7 mouse cellular contexts compared by ENCODE assay signal in genomic region chr1:135510346-135510977, GRCm38 (mm10).
A peak's percentile ranks its signal among the peaks of the same experiment; 100 is the strongest.
DNase-seq lines count a peak whose midpoint lies in the region; ATAC-seq and TF ChIP-seq lines count a peak whose summit lies in the region.

No protein-coding gene starts in this region.

- DNase-seq in R1 (ENCODE audit: low read depth, low spot score), result peak; percentile 86
- peak; percentile 57 for DNase-seq in adrenal gland, postnatal 25 days
- DNase-seq in forebrain, embryonic 11.5 days (ENCODE audit: low spot score), result peak; percentile 76
- peak; percentile 73 for DNase-seq in limb, embryonic 14.5 days (ENCODE audit: low spot score)
- peak; percentile 75 for DNase-seq in stomach, postnatal 0 days (ENCODE audit: low spot score)

- H3K9ac ChIP-seq in forebrain, embryonic 11.5 days (ENCODE audit: low read length), result peak overlapping the region; percentile 63
- H3K9ac ChIP-seq in hindbrain, embryonic 13.5 days, result peak overlapping the region; percentile 88
- H3K9ac ChIP-seq in limb, embryonic 14.5 days (ENCODE audit: low read depth, low read length, severe bottlenecking), result peak overlapping the region; percentile 61
- peak overlapping the region; percentile 80 for H3K9ac ChIP-seq in midbrain, embryonic 13.5 days (replicated peaks)
- peak overlapping the region; percentile 59 for H3K9ac ChIP-seq in stomach, postnatal 0 days (ENCODE audit: low read length)

- peaks cover 14% of the 10 kb centered on the region for H3K4me1 ChIP-seq in forebrain, embryonic 11.5 days (replicated peaks; ENCODE audit: control insufficient read depth, insufficient read depth, low read length)
- H3K4me1 ChIP-seq in hindbrain, embryonic 13.5 days (replicated peaks), result peaks cover 88% of the 10 kb centered on the region
- peaks cover 58% of the 10 kb centered on the region for H3K4me1 ChIP-seq in limb, embryonic 14.5 days (ENCODE audit: control insufficient read depth, insufficient read depth, low read length)
- H3K4me1 ChIP-seq in midbrain, embryonic 13.5 days (replicated peaks), result peaks cover 76% of the 10 kb centered on the region
- H3K4me1 ChIP-seq in stomach, postnatal 0 days (replicated peaks; ENCODE audit: control insufficient read depth, insufficient read depth), result peaks cover 9% of the 10 kb centered on the region

- H3K27ac ChIP-seq in forebrain, embryonic 11.5 days (ENCODE audit: low read depth, low read length), result no peak overlapping the region
- H3K27ac ChIP-seq in hindbrain, embryonic 13.5 days, result peak overlapping the region; percentile 92
- no peak overlapping the region for H3K27ac ChIP-seq in limb, embryonic 14.5 days (replicated peaks; ENCODE audit: low read depth, low read length)
- peak overlapping the region; percentile 83 for H3K27ac ChIP-seq in midbrain, embryonic 13.5 days
- no peak overlapping the region for H3K27ac ChIP-seq in stomach, postnatal 0 days (replicated peaks)

- no peaks in the 10 kb centered on the region for H3K36me3 ChIP-seq in forebrain, embryonic 11.5 days (ENCODE audit: control insufficient read depth, insufficient read depth, low read length)
- H3K36me3 ChIP-seq in hindbrain, embryonic 13.5 days, result no peaks in the 10 kb centered on the region
- no peaks in the 10 kb centered on the region for H3K36me3 ChIP-seq in limb, embryonic 14.5 days (ENCODE audit: control insufficient read depth, insufficient read depth, low read length)
- no peaks in the 10 kb centered on the region for H3K36me3 ChIP-seq in midbrain, embryonic 13.5 days
- no peaks in the 10 kb centered on the region; the same call in 1 of the 2 replicates for H3K36me3 ChIP-seq in stomach, postnatal 0 days (ENCODE audit: control insufficient read depth, insufficient read depth, low read length)

- no peaks in the 10 kb centered on the region for H3K9me3 ChIP-seq in forebrain, embryonic 11.5 days (ENCODE audit: control insufficient read depth, low read length)
- no peaks in the 10 kb centered on the region for H3K9me3 ChIP-seq in hindbrain, embryonic 13.5 days
- no peaks in the 10 kb centered on the region for H3K9me3 ChIP-seq in limb, embryonic 14.5 days (ENCODE audit: control insufficient read depth, low read length)
- no peaks in the 10 kb centered on the region for H3K9me3 ChIP-seq in midbrain, embryonic 13.5 days
- H3K9me3 ChIP-seq in stomach, postnatal 0 days (ENCODE audit: control insufficient read depth, low read length), result no peaks in the 10 kb centered on the region

- TF ChIP-seq POLR2A in limb, embryonic 14.5 days (IDR thresholded peaks at IDR 0.05; ENCODE audit: borderline replicate concordance, extremely low read depth, insufficient read depth, insufficient read length), result no peak

- H3K27me3 ChIP-seq in forebrain, embryonic 11.5 days (ENCODE audit: control insufficient read depth, insufficient read depth, low read length), result no peaks in the 10 kb centered on the region; the same call in 1 of the 2 replicates
- H3K27me3 ChIP-seq in hindbrain, embryonic 13.5 days, result no peaks in the 10 kb centered on the region
- H3K27me3 ChIP-seq in limb, embryonic 14.5 days (ENCODE audit: control insufficient read depth, insufficient read depth, low read length), result no peaks in the 10 kb centered on the region
- H3K27me3 ChIP-seq in midbrain, embryonic 13.5 days, result peaks cover 19% of the 10 kb centered on the region
- no peaks in the 10 kb centered on the region for H3K27me3 ChIP-seq in stomach, postnatal 0 days (ENCODE audit: control insufficient read depth, insufficient read depth, low read length)

- TF ChIP-seq CTCF in stomach, postnatal 0 days (IDR thresholded peaks at IDR 0.05; ENCODE audit: low read depth), result no peak

- peak overlapping the region; percentile 93 for H3K4me2 ChIP-seq in forebrain, embryonic 11.5 days (ENCODE audit: low read depth, low read length, severe bottlenecking)
- H3K4me2 ChIP-seq in hindbrain, embryonic 13.5 days, result peak overlapping the region; percentile 70
- H3K4me2 ChIP-seq in limb, embryonic 14.5 days (replicated peaks; ENCODE audit: low read depth, low read length, severe bottlenecking), result peak overlapping the region; percentile 91
- H3K4me2 ChIP-seq in midbrain, embryonic 13.5 days (replicated peaks), result peak overlapping the region; percentile 68
- peak overlapping the region; percentile 88 for H3K4me2 ChIP-seq in stomach, postnatal 0 days (replicated peaks; ENCODE audit: low read depth)

- ATAC-seq in forebrain, embryonic 11.5 days (replicated peaks; ENCODE audit: low FRiP score), result peak; percentile 63
- peak; percentile 84 for ATAC-seq in hindbrain, embryonic 13.5 days (ENCODE audit: low FRiP score)
- 0 out of 2 replicates have a peak, but pooled peaks have one; percentile 42 for ATAC-seq in limb, embryonic 14.5 days (ENCODE audit: low FRiP score, low read depth)
- peak; percentile 85 for ATAC-seq in midbrain, embryonic 13.5 days
- peak; percentile 58 for ATAC-seq in stomach, postnatal 0 days (ENCODE audit: low FRiP score, low TSS enrichment)

- TF ChIP-seq EP300 in stomach, postnatal 0 days (optimal IDR thresholded peaks at IDR 0.05), result no peak

- H3K4me3 ChIP-seq in forebrain, embryonic 11.5 days (ENCODE audit: low read depth, low read length), result peak overlapping the region; percentile 49
- peak overlapping the region; percentile 62 for H3K4me3 ChIP-seq in hindbrain, embryonic 13.5 days
- peak overlapping the region; percentile 45 for H3K4me3 ChIP-seq in limb, embryonic 14.5 days (replicated peaks; ENCODE audit: low read length)
- H3K4me3 ChIP-seq in midbrain, embryonic 13.5 days (replicated peaks), result peak overlapping the region; percentile 64
- H3K4me3 ChIP-seq in stomach, postnatal 0 days (ENCODE audit: low read depth, low read length), result peak overlapping the region; percentile 45

- under 1% methylated on average over 30 of the region's 30 CpGs for WGBS in forebrain, embryonic 11.5 days
- 1% methylated on average over 30 of the region's 30 CpGs for WGBS in hindbrain, embryonic 13.5 days
- WGBS in limb, embryonic 14.5 days, result 2% methylated on average over 30 of the region's 30 CpGs
- under 1% methylated on average over 30 of the region's 30 CpGs for WGBS in midbrain, embryonic 13.5 days
- WGBS in stomach, postnatal 0 days, result 3% methylated on average over 30 of the region's 30 CpGs

Comparison
In these comparisons a context has a peak if more than half of its experiments do, and no peak if none do; other contexts are left out.
1. H3K27ac ChIP-seq: peak in hindbrain, embryonic 13.5 days (single experiment) and midbrain, embryonic 13.5 days (single experiment); none in forebrain, embryonic 11.5 days (single experiment), limb, embryonic 14.5 days (single experiment) and stomach, postnatal 0 days (single experiment).
2. Peak in every context shown above with its lines, with median percentiles within 50 percentile points of each other: DNase-seq, ATAC-seq, H3K4me2 ChIP-seq, H3K4me3 ChIP-seq and H3K9ac ChIP-seq.